Mouse (Mus musculus) adrenal gland, adult 18-20 months (tissue): ENCODE results near the gene Fnip2. TPM values are rescaled to one million over a fixed set of nuclear protein-coding genes. Genes with fewer than 3 reads are reported as not detected.

ENCODE experiments used
- DNase-seq, 2 experiments: peaks; one replicate each; pipeline ENCODE4 v3.0.0; 2021 to 2022; ENCODE audit warnings: low spot score in 2 of 2
- total RNA-seq, 2 experiments: library from RNA; stranded (reverse); gene quantifications; 1 replicate in 1 of 2; 2 replicates in 1 of 2; pipeline ENCODE4 v1.2.3; 2021

The Fnip2 gene
- total RNA-seq, 2 experiments from 2014 or later, result 8.4 to 12.7 TPM

- DNase-seq, result peak; percentile 34 to 38
Measured at GRCm38 (mm10) chr3:79566716-79567691, 592 bp downstream of the Fnip2 start.

- DNase-seq, result no peak
Measured at GRCm38 (mm10) chr3:79564875-79565606, 2.6 kb downstream of the Fnip2 start.

- no peak for DNase-seq
Measured at GRCm38 (mm10) chr3:79563511-79563910, 4.1 kb downstream of the Fnip2 start.

GRCm38 (mm10) chr3:79561784-79562715 lies 5.5 kb downstream of the Fnip2 start:
- DNase-seq, result no peak

GRCm38 (mm10) chr3:79560555-79560954 lies 7.0 kb downstream of the Fnip2 start:
- DNase-seq, result no peak

GRCm38 (mm10) chr3:79559773-79560045 lies 7.9 kb downstream of the Fnip2 start:
- no peak for DNase-seq

- DNase-seq, result no peak
Measured at GRCm38 (mm10) chr3:79559021-79559772, 8.4 kb downstream of the Fnip2 start.

- DNase-seq, result no peak
Measured at GRCm38 (mm10) chr3:79555061-79555460, 12.5 kb downstream of the Fnip2 start.

GRCm38 (mm10) chr3:79553779-79554178 lies 13.8 kb downstream of the Fnip2 start:
- no peak for DNase-seq

GRCm38 (mm10) chr3:79551826-79552552 lies 15.6 kb downstream of the Fnip2 start:
- DNase-seq, result no peak

GRCm38 (mm10) chr3:79549751-79550393 lies 17.7 kb downstream of the Fnip2 start:
- no peak for DNase-seq

GRCm38 (mm10) chr3:79548681-79549437 lies 18.7 kb downstream of the Fnip2 start:
- no peak for DNase-seq

GRCm38 (mm10) chr3:79542585-79542984 lies 25.0 kb downstream of the Fnip2 start:
- DNase-seq, result no peak

GRCm38 (mm10) chr3:79539656-79540055 lies 27.9 kb downstream of the Fnip2 start:
- no peak for DNase-seq

GRCm38 (mm10) chr3:79539124-79539523 lies 28.5 kb downstream of the Fnip2 start:
- DNase-seq, result no peak

GRCm38 (mm10) chr3:79538342-79538741 lies 29.3 kb downstream of the Fnip2 start:
- DNase-seq, result no peak

- no peak for DNase-seq
Measured at GRCm38 (mm10) chr3:79537626-79538203, 29.9 kb downstream of the Fnip2 start.

GRCm38 (mm10) chr3:79537023-79537422 lies 30.6 kb downstream of the Fnip2 start:
- no peak for DNase-seq
